Mouse (Mus musculus): ENCODE measurements around the gene Cic.

DNA sequence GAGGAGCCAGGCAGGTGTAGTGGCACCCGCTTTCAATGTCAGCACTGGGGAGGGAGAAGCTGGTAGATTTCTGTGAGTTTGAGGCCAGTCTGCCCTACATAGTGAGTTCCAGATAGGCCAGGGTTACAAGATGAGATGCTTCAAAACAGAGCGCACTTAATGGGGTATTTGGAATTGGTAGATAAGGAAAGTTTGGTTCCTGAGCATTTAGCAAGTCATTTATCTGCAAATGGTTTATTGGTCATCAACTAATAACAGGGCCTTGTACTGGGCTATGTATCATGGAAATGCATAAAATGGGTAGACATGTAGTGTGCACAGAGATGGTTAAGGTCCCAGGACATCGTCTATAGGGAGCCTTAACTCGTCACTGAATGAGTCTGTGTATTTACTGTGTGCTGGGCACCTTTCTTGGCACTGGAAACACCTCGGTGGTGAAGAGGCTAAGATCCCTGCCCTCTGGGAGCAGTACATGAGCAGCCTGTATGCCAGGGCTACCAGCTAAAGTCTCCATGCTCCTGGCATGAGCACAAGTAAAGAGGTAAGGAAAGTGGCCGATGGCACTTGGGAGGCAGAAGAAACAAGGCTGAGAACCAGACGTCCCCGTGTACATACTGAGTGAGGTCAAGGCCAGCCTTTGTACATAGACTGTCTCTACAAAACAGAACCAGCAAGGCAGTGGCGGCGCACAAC lies 45.1 kb upstream of the Cic start:
- TF ChIP-seq CTCF (IDR thresholded peaks at IDR 0.05; ENCODE audit: borderline replicate concordance, control insufficient read depth, extremely low read depth, insufficient read depth, low read length, poor library complexity) (no peak), POLR2A (IDR thresholded peaks at IDR 0.05; ENCODE audit: control insufficient read depth, extremely low read depth, insufficient read depth, low read length, poor library complexity) (no peak)

All from thymus, adult 2 months (tissue).